Mouse (Mus musculus) 3T3-L1 (cell line): ENCODE data around the gene Smok2a.
"Not testable (repeated sequence)": the region's sequence is repeated elsewhere in the genome, so short reads cannot be mapped to it uniquely, and the experiment has no call there.

Experiments used
- DNase-seq: peaks from one replicate; pipeline ENCODE4 v3.0.0-alpha.2; 2015; ENCODE audit warnings: low read depth, low spot score

The Smok2a gene

GRCm38 (mm10) chr17:13214169-13214568 is 6.8 kb upstream of the Smok2a start:
- DNase-seq: no peak

GRCm38 (mm10) chr17:13215595-13215994 is 5.4 kb upstream of the Smok2a start:
- no peak for DNase-seq

- not testable (repeated sequence) for DNase-seq
Observed at GRCm38 (mm10) chr17:13221921-13222320, 933 bp downstream of the Smok2a start.

- not testable (repeated sequence) for DNase-seq
Observed at GRCm38 (mm10) chr17:13229957-13230356, 9.0 kb downstream of the Smok2a start, which contains the start of gene Smok2b. TSS of gene Smok2b (plus strand) at chr17:13230257.

- DNase-seq: not testable (repeated sequence)
Observed at GRCm38 (mm10) chr17:13239461-13239860, 18.5 kb downstream of the Smok2a start.

GRCm38 (mm10) chr17:13240807-13241727 is 20.1 kb downstream of the Smok2a start:
- not testable (repeated sequence) for DNase-seq

- not testable (repeated sequence) for DNase-seq
Observed at GRCm38 (mm10) chr17:13254786-13255185, 33.8 kb downstream of the Smok2a start.
